Mouse (Mus musculus) stomach, embryonic 16.5 days (tissue): ENCODE data around the gene Olfr1344. TPM values are rescaled to one million over a fixed set of nuclear protein-coding genes. Genes with fewer than 3 reads are reported as not detected.

Source experiments
- polyA plus RNA-seq: library from polyadenylated mRNA; unstranded; fragments of >200 nt; fragmentation: Nextera tagmentation; extraction: Ambion mirVana; gene quantifications from 2 replicates; pipeline ENCODE4 v1.2.1, GENCODE M21; 2015

The Olfr1344 gene
- polyA plus RNA-seq, 1 experiment from 2014 or later, result not detected

Other genes starting within 250 kb of the Olfr1344 start
- not detected in 2 replicates for gene Galp, start 241.6 kb upstream of the Olfr1344 start, polyA plus RNA-seq
- not detected in 2 replicates for gene Zscan5b, start 216.4 kb upstream of the Olfr1344 start, polyA plus RNA-seq
- not detected in 2 replicates for gene Epp13, start 186.0 kb upstream of the Olfr1344 start, polyA plus RNA-seq
- 7.4 and 9.8 TPM in 2 replicates for gene Zfp667, start 152.1 kb upstream of the Olfr1344 start, polyA plus RNA-seq
- 4.6 and 5.9 TPM in 2 replicates for gene Zfp583, start 107.4 kb upstream of the Olfr1344 start, polyA plus RNA-seq
- gene Gm3854, start 94.9 kb upstream of the Olfr1344 start, polyA plus RNA-seq, result 1.3 and 1.7 TPM in 2 replicates
- gene Zfp78, start 75.4 kb upstream of the Olfr1344 start, polyA plus RNA-seq, result 2.8 and 3.0 TPM in 2 replicates
- gene Zfp28, start 55.4 kb upstream of the Olfr1344 start, polyA plus RNA-seq, result 6.4 and 6.7 TPM in 2 replicates
- gene Smim17, start 40.0 kb upstream of the Olfr1344 start, polyA plus RNA-seq, result 0.31 TPM in 1 of 2 replicates, not detected in the other
- gene Gm20715, start 28.4 kb upstream of the Olfr1344 start, polyA plus RNA-seq, result not detected in 2 replicates
- gene Olfr1336, start 17.5 kb downstream of the Olfr1344 start, polyA plus RNA-seq, result not detected in 2 replicates
- not detected in 2 replicates for gene Olfr1346, start 28.4 kb downstream of the Olfr1344 start, polyA plus RNA-seq
- gene Olfr5, start 48.3 kb downstream of the Olfr1344 start, polyA plus RNA-seq, result not detected in 2 replicates
- not detected in 2 replicates for gene Olfr1347, start 61.1 kb downstream of the Olfr1344 start, polyA plus RNA-seq
- not detected in 2 replicates for gene Olfr1348, start 70.1 kb downstream of the Olfr1344 start, polyA plus RNA-seq
- gene Olfr1349, start 84.3 kb downstream of the Olfr1344 start, polyA plus RNA-seq, result not detected in 2 replicates
- gene Olfr1350, start 126.2 kb downstream of the Olfr1344 start, polyA plus RNA-seq, result not detected in 2 replicates